Mouse (Mus musculus): ENCODE measurements at regions not wholly inside any gene's neighbourhood (a gene's known extent, or its start where the extent isn't known, plus 50 kb on each side); places are given as distances from the start of the nearest gene placed in this dataset.

GRCm38 (mm10) chr14:76188105-76188645 lies 77.5 kb downstream of the Nufip1 start:
- ATAC-seq (ENCODE audit: extremely low read depth, insufficient number of reproducible peaks, low FRiP score, low TSS enrichment) = no peak

GRCm38 (mm10) chr14:76195324-76195723 lies 84.6 kb downstream of the Nufip1 start:
- H3K9me3 ChIP-seq = no peaks in the 10 kb centered on the region
- ATAC-seq (ENCODE audit: extremely low read depth, insufficient number of reproducible peaks, low FRiP score, low TSS enrichment) = no peak
- no peak overlapping the region for H3K4me3 ChIP-seq
- no peak overlapping the region for H3K4me2 ChIP-seq
- no peak overlapping the region for H3K9ac ChIP-seq
- WGBS = 78% methylated on average over 10 of the region's 10 CpGs
- 0 out of 2 replicates have a peak, but pooled peaks cover 2% of the 10 kb centered on the region for H3K27me3 ChIP-seq (replicated peaks)
- no peaks in the 10 kb centered on the region for H3K36me3 ChIP-seq
- peaks cover 25% of the 10 kb centered on the region for H3K4me1 ChIP-seq
- H3K27ac ChIP-seq (replicated peaks) = no peak overlapping the region

More at GRCm38 (mm10) chr14:76188105-76188645, 77.5 kb downstream of the Nufip1 start:
- Histone ChIP-seq H3K27me3 (replicated peaks) (no peaks in the 10 kb centered on the region), H3K36me3 (no peaks in the 10 kb centered on the region), H3K27ac (replicated peaks) (no peak overlapping the region), H3K4me3 (no peak overlapping the region), H3K4me1 (peaks cover 11% of the 10 kb centered on the region), H3K9ac (no peak overlapping the region), H3K9me3 (no peaks in the 10 kb centered on the region), H3K4me2 (no peak overlapping the region)
- WGBS = 75% methylated on average over 6 of the region's 6 CpGs

DNA sequence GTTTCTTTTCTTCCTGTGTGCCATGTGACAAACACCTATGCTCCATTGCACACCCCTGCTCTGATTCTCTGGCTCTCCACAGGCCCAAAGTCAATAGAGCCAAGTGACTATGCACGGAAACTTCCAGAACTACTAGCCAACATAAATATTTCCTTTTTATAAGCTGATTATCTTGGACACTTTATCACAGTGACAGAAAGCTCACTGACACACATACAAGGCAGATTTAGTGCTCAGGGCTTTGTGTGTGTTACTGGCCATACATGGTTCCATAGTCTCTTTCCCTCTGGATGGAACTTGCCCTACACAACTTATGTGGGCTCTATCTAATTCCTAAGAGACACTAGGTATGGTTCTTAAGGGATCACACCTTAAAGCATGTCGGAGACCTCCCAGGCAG lies 86.7 kb downstream of the Nufip1 start:
- peaks cover 25% of the 10 kb centered on the region for H3K4me1 ChIP-seq
- no peak overlapping the region for H3K9ac ChIP-seq
- no peaks in the 10 kb centered on the region for H3K9me3 ChIP-seq
- H3K4me2 ChIP-seq = no peak overlapping the region
- no peak for ATAC-seq (ENCODE audit: extremely low read depth, insufficient number of reproducible peaks, low FRiP score, low TSS enrichment)
- H3K4me3 ChIP-seq = no peak overlapping the region
- no peaks in the 10 kb centered on the region for H3K36me3 ChIP-seq
- no peak overlapping the region for H3K27ac ChIP-seq (replicated peaks)
- peaks cover 7% of the 10 kb centered on the region; the same call in 1 of the 2 replicates for H3K27me3 ChIP-seq (replicated peaks)
- 57% methylated on average over 2 of the region's 2 CpGs for WGBS

- no peak for ATAC-seq (ENCODE audit: extremely low read depth, insufficient number of reproducible peaks, low FRiP score, low TSS enrichment)
- peaks cover 7% of the 10 kb centered on the region; the same call in 1 of the 2 replicates for H3K27me3 ChIP-seq (replicated peaks)
- no peak overlapping the region for H3K27ac ChIP-seq (replicated peaks)
- WGBS = 59% methylated on average over 5 of the region's 5 CpGs
- no peaks in the 10 kb centered on the region for H3K9me3 ChIP-seq
- H3K9ac ChIP-seq = no peak overlapping the region
- no peak overlapping the region for H3K4me3 ChIP-seq
- no peak overlapping the region for H3K4me2 ChIP-seq
- H3K4me1 ChIP-seq = peaks cover 25% of the 10 kb centered on the region
- no peaks in the 10 kb centered on the region for H3K36me3 ChIP-seq
These were observed 87.7 kb downstream of the Nufip1 start for GRCm38 (mm10) chr14:76198406-76198805.

DNA sequence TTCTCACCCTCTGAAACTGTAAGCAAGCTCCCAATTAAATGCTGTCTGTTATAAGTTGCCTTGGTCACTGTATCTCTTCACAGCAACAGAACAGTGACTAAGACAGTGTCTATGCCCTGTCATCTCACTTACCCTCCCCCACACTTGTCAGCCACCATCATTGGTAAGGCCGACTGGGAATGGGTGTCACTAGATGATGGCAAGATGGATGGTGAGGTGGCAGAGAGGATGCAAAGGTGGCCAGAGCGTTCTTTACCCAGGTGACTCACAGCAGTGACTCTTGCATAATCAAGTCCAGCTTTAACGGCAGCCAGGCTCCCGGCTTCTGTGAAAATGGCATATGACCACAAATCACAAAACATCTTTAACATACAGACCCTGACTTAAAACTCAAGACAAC lies 91.9 kb downstream of the Nufip1 start:
- no peak overlapping the region for H3K9ac ChIP-seq
- 75% methylated on average over 4 of the region's 4 CpGs for WGBS
- no peaks in the 10 kb centered on the region for H3K36me3 ChIP-seq
- no peaks in the 10 kb centered on the region for H3K9me3 ChIP-seq
- peaks cover 7% of the 10 kb centered on the region; the same call in 1 of the 2 replicates for H3K27me3 ChIP-seq (replicated peaks)
- no peak overlapping the region for H3K27ac ChIP-seq (replicated peaks)
- no peak overlapping the region for H3K4me2 ChIP-seq
- H3K4me1 ChIP-seq = peaks cover 10% of the 10 kb centered on the region
- H3K4me3 ChIP-seq = no peak overlapping the region
- no peak for ATAC-seq (ENCODE audit: extremely low read depth, insufficient number of reproducible peaks, low FRiP score, low TSS enrichment)

GRCm38 (mm10) chr14:76203135-76203534 lies 92.4 kb downstream of the Nufip1 start:
- H3K4me2 ChIP-seq = no peak overlapping the region
- peaks cover 7% of the 10 kb centered on the region; the same call in 1 of the 2 replicates for H3K27me3 ChIP-seq (replicated peaks)
- H3K4me3 ChIP-seq = no peak overlapping the region
- no peak for ATAC-seq (ENCODE audit: extremely low read depth, insufficient number of reproducible peaks, low FRiP score, low TSS enrichment)
- WGBS = 61% methylated on average over 1 of the region's 1 CpGs
- H3K27ac ChIP-seq (replicated peaks) = no peak overlapping the region
- H3K9ac ChIP-seq = no peak overlapping the region
- no peaks in the 10 kb centered on the region for H3K36me3 ChIP-seq
- no peaks in the 10 kb centered on the region for H3K9me3 ChIP-seq
- peaks cover 4% of the 10 kb centered on the region for H3K4me1 ChIP-seq

- WGBS = 67% methylated on average over 12 of the region's 12 CpGs
- ATAC-seq (ENCODE audit: extremely low read depth, insufficient number of reproducible peaks, low FRiP score, low TSS enrichment) = no peak
- H3K27ac ChIP-seq (replicated peaks) = no peak overlapping the region
These were observed 105.9 kb downstream of the Nufip1 start for GRCm38 (mm10) chr14:76216446-76217177.

GRCm38 (mm10) chr14:76217178-76217500 lies 106.4 kb downstream of the Nufip1 start:
- H3K36me3 ChIP-seq = no peaks in the 10 kb centered on the region
- no peak overlapping the region for H3K27ac ChIP-seq (replicated peaks)
- no peak overlapping the region for H3K4me2 ChIP-seq
- no peak overlapping the region for H3K4me3 ChIP-seq
- peaks cover 10% of the 10 kb centered on the region for H3K9me3 ChIP-seq
- 62% methylated on average over 9 of the region's 9 CpGs for WGBS
- no peak for ATAC-seq (ENCODE audit: extremely low read depth, insufficient number of reproducible peaks, low FRiP score, low TSS enrichment)
- no peak overlapping the region for H3K9ac ChIP-seq
- H3K4me1 ChIP-seq = no peaks in the 10 kb centered on the region
- 0 out of 2 replicates have a peak, but pooled peaks cover 5% of the 10 kb centered on the region for H3K27me3 ChIP-seq (replicated peaks)

More at GRCm38 (mm10) chr14:76216446-76217177, 105.9 kb downstream of the Nufip1 start:
- Histone ChIP-seq H3K4me1 (no peaks in the 10 kb centered on the region), H3K9me3 (peaks cover 10% of the 10 kb centered on the region), H3K36me3 (no peaks in the 10 kb centered on the region), H3K4me3 (no peak overlapping the region), H3K9ac (no peak overlapping the region), H3K27me3 (replicated peaks) (0 out of 2 replicates have a peak, but pooled peaks cover 5% of the 10 kb centered on the region), H3K4me2 (no peak overlapping the region)

DNA sequence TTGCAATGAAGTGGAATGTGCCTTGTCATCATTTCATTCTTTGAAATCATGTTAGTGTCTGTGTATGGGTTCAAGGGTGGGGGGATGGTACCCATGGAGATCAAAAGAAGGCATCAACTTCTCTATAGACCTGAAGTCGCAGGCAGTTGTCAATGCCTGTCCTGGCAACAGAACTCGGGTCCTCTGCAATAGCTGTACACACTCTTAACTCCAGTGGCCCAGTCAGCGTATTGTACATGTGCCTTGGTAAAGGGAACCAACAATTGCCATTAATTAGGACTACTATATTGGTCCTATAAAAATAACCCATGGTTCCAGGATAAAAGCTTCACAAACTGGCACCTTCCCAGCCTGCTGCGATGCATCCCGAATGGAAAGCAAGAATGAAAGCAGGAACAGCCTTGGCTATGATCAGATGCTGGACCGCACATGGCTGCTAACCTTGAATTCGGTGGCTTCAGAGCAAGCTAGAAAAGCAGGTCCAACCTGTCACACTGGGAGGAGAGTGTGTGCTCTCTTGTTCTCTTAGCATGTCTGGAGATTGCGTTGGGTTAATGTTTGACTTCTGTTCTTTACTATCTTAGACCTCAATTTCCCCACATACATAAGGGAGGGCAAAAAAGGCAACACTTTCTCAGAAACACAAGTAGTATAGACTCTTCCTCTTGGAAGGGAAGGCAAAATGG lies 107.0 kb downstream of the Nufip1 start:
- WGBS = 82% methylated on average over 8 of the region's 8 CpGs
- Histone ChIP-seq H3K36me3 (no peaks in the 10 kb centered on the region), H3K27ac (replicated peaks) (no peak overlapping the region), H3K4me1 (no peaks in the 10 kb centered on the region), H3K4me3 (no peak overlapping the region), H3K9me3 (peaks cover 10% of the 10 kb centered on the region), H3K4me2 (no peak overlapping the region), H3K9ac (no peak overlapping the region), H3K27me3 (replicated peaks) (0 out of 2 replicates have a peak, but pooled peaks cover 5% of the 10 kb centered on the region)
- no peak for ATAC-seq (ENCODE audit: extremely low read depth, insufficient number of reproducible peaks, low FRiP score, low TSS enrichment)

DNA sequence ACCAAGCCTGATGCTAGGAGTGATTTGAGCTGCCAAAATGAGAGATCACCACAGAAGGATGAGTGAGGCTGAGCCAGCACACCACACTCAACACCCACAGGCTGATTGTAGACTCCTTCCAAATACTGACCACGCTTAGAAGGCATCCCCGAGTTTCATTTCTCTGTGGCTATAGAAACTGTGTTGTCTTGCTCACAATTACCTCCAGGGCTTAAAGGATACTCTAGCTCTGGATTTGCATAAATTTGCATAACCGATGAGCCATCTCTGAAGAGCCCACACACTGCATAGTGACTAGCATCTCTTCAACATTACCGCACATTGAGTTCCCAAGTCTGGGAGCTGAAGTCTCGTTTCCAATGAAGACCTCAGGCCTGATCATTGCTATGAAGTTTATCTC lies 110.3 kb downstream of the Nufip1 start:
- Histone ChIP-seq H3K4me3 (no peak overlapping the region), H3K36me3 (no peaks in the 10 kb centered on the region), H3K27me3 (replicated peaks) (0 out of 2 replicates have a peak, but pooled peaks cover 2% of the 10 kb centered on the region), H3K9ac (no peak overlapping the region), H3K4me1 (no peaks in the 10 kb centered on the region), H3K27ac (replicated peaks) (no peak overlapping the region), H3K9me3 (peaks cover 10% of the 10 kb centered on the region), H3K4me2 (no peak overlapping the region)
- WGBS = 76% methylated on average over 5 of the region's 5 CpGs
- no peak for ATAC-seq (ENCODE audit: extremely low read depth, insufficient number of reproducible peaks, low FRiP score, low TSS enrichment)

- 60% methylated on average over 10 of the region's 10 CpGs for WGBS
- no peak overlapping the region for H3K4me3 ChIP-seq
These were observed 111.1 kb downstream of the Nufip1 start for GRCm38 (mm10) chr14:76221617-76222319.

More at GRCm38 (mm10) chr14:76221617-76222319, 111.1 kb downstream of the Nufip1 start:
- Histone ChIP-seq H3K36me3 (no peaks in the 10 kb centered on the region), H3K27ac (replicated peaks) (no peak overlapping the region), H3K27me3 (replicated peaks) (no peaks in the 10 kb centered on the region), H3K9ac (no peak overlapping the region), H3K4me2 (no peak overlapping the region), H3K4me1 (peaks cover 5% of the 10 kb centered on the region), H3K9me3 (peaks cover 10% of the 10 kb centered on the region)
- ATAC-seq (ENCODE audit: extremely low read depth, insufficient number of reproducible peaks, low FRiP score, low TSS enrichment) = no peak

All from heart, embryonic 13.5 days (tissue).